Mouse (Mus musculus) forebrain, postnatal 0 days (tissue): ENCODE results near the gene Dlgap4. TPM values are rescaled to one million over a fixed set of nuclear protein-coding genes. Genes with fewer than 3 reads are reported as not detected.

Experiments
- ATAC-seq: fragments of 200-750 bp; cut with Nextera tagmentation; 2 replicates; pipeline ENCODE4 v1.8.0; 2017; ENCODE audit warnings: mild to moderate bottlenecking, moderate library complexity
- DNase-seq: peaks from one replicate; pipeline ENCODE4 v3.0.0-alpha.2; 2015
- H3K27ac ChIP-seq: fragments of 300-500 bp; sonication (generic); 2 replicates; pipeline ENCODE4 v1.5.1; 2014; ENCODE audit warnings: low read depth, mild to moderate bottlenecking, antibody characterized with exemption, low read length, moderate library complexity, mixed read lengths
- H3K27me3 ChIP-seq: fragments of 300-500 bp; sonication (generic); 2 replicates; pipeline ENCODE4 v1.6.1; 2014; ENCODE audit warnings: mild to moderate bottlenecking, low read length, mixed read lengths; ENCODE audit not compliant: insufficient read depth
- H3K36me3 ChIP-seq: fragments of 300-500 bp; sonication (generic); 2 replicates; pipeline ENCODE4 v1.6.1; 2014; ENCODE audit warnings: mild to moderate bottlenecking, moderate library complexity; ENCODE audit not compliant: insufficient read depth
- H3K4me1 ChIP-seq: fragments of 300-500 bp; sonication (generic); 2 replicates; pipeline ENCODE4 v1.6.1; 2014; ENCODE audit warnings: antibody characterized with exemption; ENCODE audit not compliant: insufficient read depth
- H3K4me2 ChIP-seq: fragments of 300-500 bp; sonication (generic); 2 replicates; pipeline ENCODE4 v1.6.1; 2014; ENCODE audit warnings: low read depth, mild to moderate bottlenecking, moderate library complexity
- H3K4me3 ChIP-seq: fragments of 300-500 bp; sonication (generic); 2 replicates; pipeline ENCODE4 v1.5.1; 2014; ENCODE audit warnings: low read depth, low read length, mixed read lengths
- H3K9ac ChIP-seq: fragments of 300-500 bp; sonication (generic); 2 replicates; pipeline ENCODE4 v1.6.1; 2014; ENCODE audit warnings: mild to moderate bottlenecking
- H3K9me3 ChIP-seq: fragments of 300-500 bp; sonication (generic); 2 replicates; pipeline ENCODE4 v1.6.1; 2016; ENCODE audit warnings: low read length
- CTCF ChIP-seq: sonication (generic); IDR thresholded peaks from 2 replicates; pipeline ENCODE4 v1.5.1; 2016; ENCODE audit warnings: antibody characterized with exemption, control low read depth, low read depth
- WGBS: fragments of 180-500 bp; shearing (Covaris S2); extraction: QIAGEN DNeasy Blood & Tissue Kit; methylation state at CpG from one replicate; pipeline ENCODE4 v1.1.7; 2014; 5-methylcytosine and 5-hydroxymethylcytosine counted together
- polyA plus RNA-seq: library from polyadenylated mRNA; unstranded; fragments of >200 nt; fragmentation: Nextera tagmentation; extraction: Ambion mirVana; gene quantifications from 2 replicates; pipeline ENCODE4 v1.2.1, GENCODE M21; 2015
- total RNA-seq: library from RNA; depleted of rRNA; stranded (reverse); fragments of >200 nt; gene quantifications from 2 replicates; pipeline ENCODE4 v1.2.3, GENCODE M21; 2014

The Dlgap4 gene
- total and polyA plus RNA-seq, 2 experiments from 2014 or later, result 218 to 354 TPM

GRCm38 (mm10) chr2:156731592-156731991, 118.1 kb downstream of the Dlgap4 start:
- DNase-seq (no peak), ATAC-seq (no peak)
- TF ChIP-seq CTCF, result no peak
- Histone ChIP-seq H3K9me3 (no peaks in the 10 kb centered on the region), H3K4me2 (no peak overlapping the region), H3K27ac (no peak overlapping the region), H3K36me3 (no peaks in the 10 kb centered on the region), H3K27me3 (no peaks in the 10 kb centered on the region), H3K4me3 (no peak overlapping the region), H3K4me1 (peaks cover 8% of the 10 kb centered on the region; the same call in 1 of the 2 replicates), H3K9ac (no peak overlapping the region)

GRCm38 (mm10) chr2:156732109-156732508, 118.6 kb downstream of the Dlgap4 start:
- Histone ChIP-seq H3K27me3 (no peaks in the 10 kb centered on the region), H3K9me3 (no peaks in the 10 kb centered on the region), H3K36me3 (no peaks in the 10 kb centered on the region; the same call in 1 of the 2 replicates), H3K4me3 (no peak overlapping the region), H3K4me1 (peaks cover 2% of the 10 kb centered on the region; the same call in 1 of the 2 replicates), H3K9ac (no peak overlapping the region), H3K4me2 (no peak overlapping the region), H3K27ac (no peak overlapping the region)
- DNase-seq, result no peak
- WGBS, result 49% methylated on average over 6 of the region's 6 CpGs
- ATAC-seq, result peak; percentile 27
- no peak for TF ChIP-seq CTCF

GRCm38 (mm10) chr2:156735761-156736335, 122.3 kb downstream of the Dlgap4 start:
- Histone ChIP-seq H3K4me1 (no peaks in the 10 kb centered on the region), H3K4me2 (no peak overlapping the region), H3K9me3 (no peaks in the 10 kb centered on the region), H3K36me3 (no peaks in the 10 kb centered on the region; the same call in 1 of the 2 replicates), H3K27me3 (no peaks in the 10 kb centered on the region), H3K27ac (no peak overlapping the region), H3K4me3 (no peak overlapping the region), H3K9ac (no peak overlapping the region)
- no peak for TF ChIP-seq CTCF
- ATAC-seq, result no peak
- 77% methylated on average over 3 of the region's 3 CpGs for WGBS
- no peak for DNase-seq

- WGBS, result 35% methylated on average over 7 of the region's 7 CpGs
- Histone ChIP-seq H3K27ac (no peak overlapping the region), H3K9me3 (no peaks in the 10 kb centered on the region), H3K4me1 (no peaks in the 10 kb centered on the region), H3K27me3 (no peaks in the 10 kb centered on the region), H3K9ac (no peak overlapping the region), H3K36me3 (no peaks in the 10 kb centered on the region; the same call in 1 of the 2 replicates), H3K4me2 (no peak overlapping the region), H3K4me3 (no peak overlapping the region)
- DNase-seq (no peak), ATAC-seq (no peak)
- no peak for TF ChIP-seq CTCF
Measured at GRCm38 (mm10) chr2:156736846-156737245, 123.3 kb downstream of the Dlgap4 start.

GRCm38 (mm10) chr2:156737976-156738375, 124.5 kb downstream of the Dlgap4 start:
- no peaks in the 10 kb centered on the region for H3K4me1 ChIP-seq
- no peak overlapping the region for H3K9ac ChIP-seq
- H3K36me3 ChIP-seq, result no peaks in the 10 kb centered on the region; the same call in 1 of the 2 replicates
- no peak overlapping the region for H3K4me2 ChIP-seq
- H3K27ac ChIP-seq, result no peak overlapping the region
- 72% methylated on average over 7 of the region's 7 CpGs for WGBS
- H3K27me3 ChIP-seq, result no peaks in the 10 kb centered on the region
- no peak for DNase-seq
- H3K9me3 ChIP-seq, result no peaks in the 10 kb centered on the region
- H3K4me3 ChIP-seq, result no peak overlapping the region
- TF ChIP-seq CTCF, result no peak
- ATAC-seq, result no peak

DNA sequence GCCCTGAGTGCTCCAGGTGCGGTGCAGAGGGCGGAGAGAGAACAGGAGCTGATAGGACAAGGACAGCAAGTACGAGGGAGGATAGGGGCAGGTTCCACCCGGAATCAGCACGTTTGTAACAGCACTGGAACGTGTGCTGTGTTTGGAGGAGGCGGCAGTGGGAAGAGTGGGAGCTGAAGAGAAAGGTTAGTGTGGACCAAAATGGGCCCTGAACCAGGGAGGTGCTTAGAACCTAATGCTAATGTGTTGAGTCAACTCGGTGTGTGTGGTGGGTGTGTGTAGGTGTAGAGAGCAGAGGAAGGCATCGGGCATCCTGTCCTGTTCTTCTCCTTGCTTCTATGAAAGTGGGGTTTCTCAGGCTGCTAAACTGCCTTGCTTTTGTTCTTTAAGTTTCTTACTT, 127.8 kb downstream of the Dlgap4 start:
- Histone ChIP-seq H3K27me3 (no peaks in the 10 kb centered on the region), H3K4me1 (no peaks in the 10 kb centered on the region), H3K27ac (no peak overlapping the region), H3K4me2 (no peak overlapping the region), H3K9me3 (no peaks in the 10 kb centered on the region), H3K4me3 (no peak overlapping the region), H3K36me3 (peaks cover 14% of the 10 kb centered on the region), H3K9ac (no peak overlapping the region)
- 84% methylated on average over 9 of the region's 9 CpGs for WGBS
- DNase-seq (no peak), ATAC-seq (no peak)
- TF ChIP-seq CTCF, result no peak

DNA sequence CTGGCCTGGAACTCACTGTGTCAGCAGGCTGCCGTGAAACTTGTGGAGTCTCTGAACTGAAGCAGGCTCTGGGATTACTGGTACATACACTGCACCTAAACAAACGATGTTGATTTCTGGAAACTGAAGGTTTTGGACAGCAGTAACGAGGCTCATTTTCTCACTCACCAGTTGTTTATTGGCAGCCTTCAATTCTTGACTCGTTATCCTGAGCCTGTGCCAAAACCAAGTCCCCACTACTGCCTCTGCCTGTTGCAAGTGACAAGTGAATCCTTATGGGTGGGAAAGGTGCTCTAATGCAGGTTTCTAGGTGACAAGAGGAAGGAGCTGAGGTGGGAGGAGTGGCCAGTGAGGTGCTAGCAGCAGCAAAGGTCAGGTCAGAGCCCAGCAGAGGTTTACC, 128.5 kb downstream of the Dlgap4 start:
- H3K27ac ChIP-seq, result peak overlapping the region; percentile 40; the same call in 1 of the 2 replicates
- no peaks in the 10 kb centered on the region for H3K4me1 ChIP-seq
- 17% methylated on average over 4 of the region's 4 CpGs for WGBS

More for the DNA sequence above, 128.5 kb downstream of the Dlgap4 start:
- Histone ChIP-seq H3K9me3 (no peaks in the 10 kb centered on the region), H3K36me3 (peaks cover 22% of the 10 kb centered on the region), H3K4me3 (no peak overlapping the region), H3K27me3 (no peaks in the 10 kb centered on the region), H3K4me2 (no peak overlapping the region), H3K9ac (no peak overlapping the region)
- no peak for DNase-seq
- ATAC-seq, result no peak
- TF ChIP-seq CTCF, result no peak
